Mouse (Mus musculus) liver, embryonic 15.5 days (tissue): ENCODE results near the gene Vmn2r13. TPM values are rescaled to one million over a fixed set of nuclear protein-coding genes. Genes with fewer than 3 reads are reported as not detected.
"Not testable (repeated sequence)": the region's sequence is repeated elsewhere in the genome, so short reads cannot be mapped to it uniquely, and the experiment has no call there.

Experiments
- ATAC-seq: fragments of 200-750 bp; cut with Nextera tagmentation; 2 replicates; pipeline ENCODE4 v1.8.0; 2017; ENCODE audit warnings: moderate number of reproducible peaks, mild to moderate bottlenecking, moderate library complexity; ENCODE audit not compliant: insufficient read depth
- H3K27ac ChIP-seq: fragments of 300-500 bp; sonication (generic); replicated peaks from 2 replicates; pipeline ENCODE4 v1.5.1; 2015; ENCODE audit warnings: mild to moderate bottlenecking, inconsistent platforms
- H3K27me3 ChIP-seq: fragments of 300-500 bp; sonication (generic); 2 replicates; pipeline ENCODE4 v1.6.1; 2015; ENCODE audit warnings: mild to moderate bottlenecking, inconsistent platforms
- H3K36me3 ChIP-seq: fragments of 300-500 bp; sonication (generic); replicated peaks from 2 replicates; pipeline ENCODE4 v1.6.1; 2015; ENCODE audit warnings: moderate library complexity, mild to moderate bottlenecking, inconsistent platforms
- H3K4me1 ChIP-seq: fragments of 300-500 bp; sonication (generic); replicated peaks from 2 replicates; pipeline ENCODE4 v1.6.1; 2015; ENCODE audit warnings: inconsistent platforms
- H3K4me2 ChIP-seq: fragments of 300-500 bp; sonication (generic); 2 replicates; pipeline ENCODE4 v1.6.1; 2015; ENCODE audit warnings: moderate library complexity, mild to moderate bottlenecking, inconsistent platforms
- H3K4me3 ChIP-seq: fragments of 300-500 bp; sonication (generic); replicated peaks from 2 replicates; pipeline ENCODE4 v1.5.1; 2015; ENCODE audit warnings: mild to moderate bottlenecking, inconsistent platforms
- H3K9ac ChIP-seq: fragments of 300-500 bp; sonication (generic); 2 replicates; pipeline ENCODE4 v1.6.1; 2015; ENCODE audit warnings: moderate library complexity, mild to moderate bottlenecking, inconsistent platforms
- H3K9me3 ChIP-seq: fragments of 300-500 bp; sonication (generic); replicated peaks from 2 replicates; pipeline ENCODE4 v1.6.1; 2016; ENCODE audit warnings: inconsistent platforms
- WGBS: fragments of 180-500 bp; shearing (Covaris S2); methylation state at CpG from one replicate; pipeline ENCODE4 v1.1.7; 2015; ENCODE audit warnings: mixed read lengths; ENCODE audit not compliant: insufficient replicate concordance; 5-methylcytosine and 5-hydroxymethylcytosine counted together
- polyA plus RNA-seq: library from polyadenylated mRNA; unstranded; fragments of >200 nt; fragmentation: Nextera tagmentation; extraction: Ambion mirVana; gene quantifications from 2 replicates; pipeline ENCODE4 v1.2.1, GENCODE M21; 2015

Vmn2r13 gene
- not detected in 2 replicates for polyA plus RNA-seq

- ATAC-seq: not testable (repeated sequence)
These were observed at the start of gene Vmn2r13 for GRCm38 (mm10) chr5:109192099-109192498. Gene Vmn2r13 (minus strand): TSS chr5:109192199.

GRCm38 (mm10) chr5:109224608-109225007 lies 32.6 kb upstream of the Vmn2r13 start, which contains the start of gene Vmn2r14:
Gene Vmn2r14 (minus strand): TSS chr5:109224708.
- no peaks in the 10 kb centered on the region for H3K4me1 ChIP-seq
- no peak within 1 kb of the TSS for H3K27ac ChIP-seq
- H3K9me3 ChIP-seq: no peaks in the 10 kb centered on the region
- 36% methylated on average over 3 of the region's 3 CpGs for WGBS
- H3K4me3 ChIP-seq: no peak within 1 kb of the TSS
- ATAC-seq: no peak
- H3K27me3 ChIP-seq: no peaks in the 10 kb centered on the region
- H3K4me2 ChIP-seq: no peak within 1 kb of the TSS
- H3K36me3 ChIP-seq: no peaks in the 10 kb centered on the region
- H3K9ac ChIP-seq: no peak within 1 kb of the TSS

More at GRCm38 (mm10) chr5:109192099-109192498, at the start of gene Vmn2r13:
- H3K9me3 ChIP-seq, H3K27ac ChIP-seq, H3K4me2 ChIP-seq, H3K36me3 ChIP-seq, H3K4me1 ChIP-seq, H3K27me3 ChIP-seq, H3K9ac ChIP-seq, H3K4me3 ChIP-seq: not testable (repeated sequence)
- WGBS: 41% methylated on average over 2 of the region's 2 CpGs

GRCm38 (mm10) chr5:109166851-109167250 lies 25.1 kb downstream of the Vmn2r13 start:
- not testable (repeated sequence) for H3K27ac ChIP-seq, H3K9ac ChIP-seq, H3K9me3 ChIP-seq, H3K4me2 ChIP-seq, ATAC-seq, H3K27me3 ChIP-seq, H3K4me3 ChIP-seq, H3K4me1 ChIP-seq, H3K36me3 ChIP-seq
- WGBS: 58% methylated on average over 4 of the region's 4 CpGs

- H3K9me3 ChIP-seq: no peaks in the 10 kb centered on the region
- 70% methylated on average over 5 of the region's 5 CpGs for WGBS
- no peak for ATAC-seq
These were observed 31.9 kb downstream of the Vmn2r13 start for GRCm38 (mm10) chr5:109160121-109160520.

GRCm38 (mm10) chr5:109159576-109159975 lies 32.4 kb downstream of the Vmn2r13 start:
- not testable (repeated sequence) for ATAC-seq, H3K9ac ChIP-seq, H3K4me1 ChIP-seq, H3K4me2 ChIP-seq, H3K27ac ChIP-seq, H3K36me3 ChIP-seq, H3K4me3 ChIP-seq, H3K27me3 ChIP-seq, H3K9me3 ChIP-seq
- WGBS: 32% methylated on average over 1 of the region's 1 CpGs

More at GRCm38 (mm10) chr5:109160121-109160520, 31.9 kb downstream of the Vmn2r13 start:
- no peak overlapping the region for H3K4me2 ChIP-seq
- H3K9ac ChIP-seq: no peak overlapping the region
- no peak overlapping the region for H3K27ac ChIP-seq
- H3K36me3 ChIP-seq: no peaks in the 10 kb centered on the region
- H3K4me3 ChIP-seq: no peak overlapping the region
- no peaks in the 10 kb centered on the region for H3K27me3 ChIP-seq
- H3K4me1 ChIP-seq: no peaks in the 10 kb centered on the region

GRCm38 (mm10) chr5:109158488-109159485 lies 33.2 kb downstream of the Vmn2r13 start:
- not testable (repeated sequence) for H3K4me3 ChIP-seq, H3K27ac ChIP-seq, ATAC-seq, H3K36me3 ChIP-seq, H3K9ac ChIP-seq, H3K4me1 ChIP-seq, H3K4me2 ChIP-seq, H3K9me3 ChIP-seq, H3K27me3 ChIP-seq
- WGBS: 51% methylated on average over 14 of the region's 14 CpGs

- H3K27me3 ChIP-seq: no peaks in the 10 kb centered on the region
- H3K4me3 ChIP-seq: no peak overlapping the region
- no peaks in the 10 kb centered on the region for H3K36me3 ChIP-seq
- 66% methylated on average over 2 of the region's 2 CpGs for WGBS
- H3K27ac ChIP-seq: no peak overlapping the region
- no peaks in the 10 kb centered on the region for H3K9me3 ChIP-seq
- no peaks in the 10 kb centered on the region for H3K4me1 ChIP-seq
- ATAC-seq: no peak
- H3K9ac ChIP-seq: no peak overlapping the region
- no peak overlapping the region for H3K4me2 ChIP-seq
These were observed 52.5 kb downstream of the Vmn2r13 start for GRCm38 (mm10) chr5:109139546-109139945.

- 47% methylated on average over 2 of the region's 2 CpGs for WGBS
- Histone ChIP-seq H3K4me1 (no peaks in the 10 kb centered on the region), H3K9ac (no peak overlapping the region), H3K4me3 (no peak overlapping the region), H3K9me3 (no peaks in the 10 kb centered on the region), H3K4me2 (no peak overlapping the region), H3K36me3 (no peaks in the 10 kb centered on the region), H3K27me3 (no peaks in the 10 kb centered on the region), H3K27ac (no peak overlapping the region)
- ATAC-seq: no peak
These were observed 55.3 kb downstream of the Vmn2r13 start for GRCm38 (mm10) chr5:109136731-109137130.

Other genes starting within 250 kb of the Vmn2r13 start
- not detected in 2 replicates for gene Vmn2r10, start 185.7 kb downstream of the Vmn2r13 start, polyA plus RNA-seq
- gene Vmn2r11, start 132.6 kb downstream of the Vmn2r13 start, polyA plus RNA-seq: not detected in 2 replicates
- not detected in 2 replicates for gene Vmn2r12, start 94.2 kb downstream of the Vmn2r13 start, polyA plus RNA-seq
- gene Vmn2r14, start 32.5 kb upstream of the Vmn2r13 start, polyA plus RNA-seq: not detected in 2 replicates
- gene Vmn2r15, start 105.4 kb upstream of the Vmn2r13 start, polyA plus RNA-seq: not detected in 2 replicates
- gene Vmn2r16, start 138.0 kb upstream of the Vmn2r13 start, polyA plus RNA-seq: not detected in 2 replicates
- gene Vmn2r17, start 227.5 kb upstream of the Vmn2r13 start, polyA plus RNA-seq: not detected in 2 replicates